Mouse (Mus musculus) intestine, postnatal 0 days (tissue): Measurements from ENCODE around the gene Pdgfa. TPM values are rescaled to one million over a fixed set of nuclear protein-coding genes. Genes with fewer than 3 reads are reported as not detected.

Experiments used
- ATAC-seq: fragments of 200-750 bp; cut with Nextera tagmentation; 2 replicates; pipeline ENCODE4 v1.8.0; 2017; ENCODE audit warnings: mild to moderate bottlenecking, moderate TSS enrichment, moderate library complexity
- H3K27ac ChIP-seq: fragments of 300-500 bp; sonication (generic); 2 replicates; pipeline ENCODE4 v1.5.1; 2014; ENCODE audit warnings: mild to moderate bottlenecking, low read depth, low read length, moderate library complexity
- H3K27me3 ChIP-seq: fragments of 300-500 bp; sonication (generic); replicated peaks from 2 replicates; pipeline ENCODE4 v1.6.1; 2014; ENCODE audit warnings: low read length, mixed read lengths; ENCODE audit not compliant: control insufficient read depth, insufficient read depth
- H3K36me3 ChIP-seq: fragments of 300-500 bp; sonication (generic); 2 replicates; pipeline ENCODE4 v1.6.1; 2014; ENCODE audit warnings: mild to moderate bottlenecking, moderate library complexity; ENCODE audit not compliant: control insufficient read depth, insufficient read depth
- H3K4me1 ChIP-seq: fragments of 300-500 bp; sonication (generic); replicated peaks from 2 replicates; pipeline ENCODE4 v1.6.1; 2014; ENCODE audit warnings: antibody characterized with exemption, low read length, mixed read lengths; ENCODE audit not compliant: control insufficient read depth, insufficient read depth
- H3K4me2 ChIP-seq: fragments of 300-500 bp; sonication (generic); replicated peaks from 2 replicates; pipeline ENCODE4 v1.6.1; 2014; ENCODE audit warnings: low read depth, mild to moderate bottlenecking, moderate library complexity
- H3K4me3 ChIP-seq: fragments of 300-500 bp; sonication (generic); 2 replicates; pipeline ENCODE4 v1.5.1; 2014; ENCODE audit warnings: low read depth, low read length
- H3K9ac ChIP-seq: fragments of 300-500 bp; sonication (generic); 2 replicates; pipeline ENCODE4 v1.6.1; 2014; ENCODE audit warnings: mild to moderate bottlenecking, low read depth, low read length
- H3K9me3 ChIP-seq: fragments of 300-500 bp; sonication (generic); 2 replicates; pipeline ENCODE4 v1.6.1; 2016; ENCODE audit warnings: mixed run types; ENCODE audit not compliant: control insufficient read depth
- CTCF ChIP-seq: sonication (generic); IDR thresholded peaks from 2 replicates; pipeline ENCODE4 v1.5.1; 2016; ENCODE audit warnings: low read depth, mild to moderate bottlenecking, control low read depth, antibody characterized with exemption, moderate library complexity
- WGBS: fragments of 180-500 bp; shearing (Covaris S2); extraction: QIAGEN DNeasy Blood & Tissue Kit; methylation state at CpG from one replicate; pipeline ENCODE4 v1.1.7; 2014; 5-methylcytosine and 5-hydroxymethylcytosine counted together
- polyA plus RNA-seq: library from polyadenylated mRNA; unstranded; fragments of >200 nt; fragmentation: Nextera tagmentation; extraction: Ambion mirVana; gene quantifications from 2 replicates; pipeline ENCODE4 v1.2.1, GENCODE M21; 2015

Gene Pdgfa
- polyA plus RNA-seq, 1 experiment from 2014 or later = 64.4 TPM

GRCm38 (mm10) chr5:138945011-138945410 is 52.2 kb downstream of the Pdgfa start:
- no peak for TF ChIP-seq CTCF
- Histone ChIP-seq H3K27me3 (0 out of 2 replicates have a peak, but pooled peaks cover 2% of the 10 kb centered on the region), H3K36me3 (no peaks in the 10 kb centered on the region), H3K4me2 (no peak overlapping the region), H3K4me3 (no peak overlapping the region), H3K27ac (no peak overlapping the region), H3K4me1 (peaks cover 28% of the 10 kb centered on the region), H3K9ac (no peak overlapping the region), H3K9me3 (no peaks in the 10 kb centered on the region)
- WGBS = 84% methylated on average over 3 of the region's 3 CpGs
- ATAC-seq = no peak

GRCm38 (mm10) chr5:138944551-138944950 is 52.6 kb downstream of the Pdgfa start:
- Histone ChIP-seq H3K27ac (no peak overlapping the region), H3K36me3 (no peaks in the 10 kb centered on the region), H3K9me3 (no peaks in the 10 kb centered on the region), H3K4me1 (peaks cover 28% of the 10 kb centered on the region), H3K9ac (no peak overlapping the region), H3K4me2 (no peak overlapping the region), H3K4me3 (no peak overlapping the region), H3K27me3 (0 out of 2 replicates have a peak, but pooled peaks cover 2% of the 10 kb centered on the region)
- no peak for ATAC-seq
- WGBS = 74% methylated on average over 7 of the region's 7 CpGs
- TF ChIP-seq CTCF = no peak

- no peaks in the 10 kb centered on the region for H3K9me3 ChIP-seq
- H3K4me1 ChIP-seq = 0 out of 2 replicates have a peak, but pooled peaks cover 1% of the 10 kb centered on the region
- H3K36me3 ChIP-seq = no peaks in the 10 kb centered on the region
- no peak overlapping the region for H3K9ac ChIP-seq
- WGBS = 63% methylated on average over 8 of the region's 8 CpGs
- ATAC-seq = no peak
- H3K27ac ChIP-seq = no peak overlapping the region
- 0 out of 2 replicates have a peak, but pooled peaks cover 2% of the 10 kb centered on the region for H3K27me3 ChIP-seq
- no peak for TF ChIP-seq CTCF
- no peak overlapping the region for H3K4me2 ChIP-seq
- H3K4me3 ChIP-seq = no peak overlapping the region
These were observed 55.3 kb downstream of the Pdgfa start for GRCm38 (mm10) chr5:138941842-138942241.

- Histone ChIP-seq H3K9me3 (no peaks in the 10 kb centered on the region), H3K9ac (no peak overlapping the region), H3K4me2 (no peak overlapping the region), H3K36me3 (no peaks in the 10 kb centered on the region), H3K4me3 (no peak overlapping the region), H3K27me3 (no peaks in the 10 kb centered on the region), H3K4me1 (no peaks in the 10 kb centered on the region), H3K27ac (no peak overlapping the region)
- ATAC-seq = no peak
- WGBS = 80% methylated on average over 4 of the region's 4 CpGs
- no peak for TF ChIP-seq CTCF
These were observed 56.6 kb downstream of the Pdgfa start for GRCm38 (mm10) chr5:138940576-138940975.

- Histone ChIP-seq H3K4me3 (no peak overlapping the region), H3K4me1 (0 out of 2 replicates have a peak, but pooled peaks cover 6% of the 10 kb centered on the region), H3K36me3 (no peaks in the 10 kb centered on the region), H3K9ac (no peak overlapping the region), H3K27me3 (no peaks in the 10 kb centered on the region), H3K9me3 (no peaks in the 10 kb centered on the region), H3K27ac (no peak overlapping the region), H3K4me2 (no peak overlapping the region)
- no peak for ATAC-seq
- WGBS = 72% methylated on average over 3 of the region's 3 CpGs
- TF ChIP-seq CTCF = no peak
These were observed 58.5 kb downstream of the Pdgfa start for GRCm38 (mm10) chr5:138938572-138939163.

GRCm38 (mm10) chr5:138936399-138937089 is 60.6 kb downstream of the Pdgfa start:
- TF ChIP-seq CTCF = no peak
- ATAC-seq = no peak
- 70% methylated on average over 8 of the region's 8 CpGs for WGBS
- no peak overlapping the region for H3K9ac ChIP-seq
- no peak overlapping the region for H3K27ac ChIP-seq
- 0 out of 2 replicates have a peak, but pooled peaks cover 6% of the 10 kb centered on the region for H3K4me1 ChIP-seq
- H3K4me2 ChIP-seq = no peak overlapping the region
- H3K27me3 ChIP-seq = no peaks in the 10 kb centered on the region
- no peak overlapping the region for H3K4me3 ChIP-seq
- no peaks in the 10 kb centered on the region for H3K36me3 ChIP-seq
- H3K9me3 ChIP-seq = no peaks in the 10 kb centered on the region
